Mouse (Mus musculus): ENCODE results near the gene Nt5dc1. TPM values are rescaled to one million over a fixed set of nuclear protein-coding genes. Genes with fewer than 3 reads are reported as not detected.

The Nt5dc1 gene
- polyA plus RNA-seq, 1 experiment from 2014 or later = 17.5 TPM

DNA sequence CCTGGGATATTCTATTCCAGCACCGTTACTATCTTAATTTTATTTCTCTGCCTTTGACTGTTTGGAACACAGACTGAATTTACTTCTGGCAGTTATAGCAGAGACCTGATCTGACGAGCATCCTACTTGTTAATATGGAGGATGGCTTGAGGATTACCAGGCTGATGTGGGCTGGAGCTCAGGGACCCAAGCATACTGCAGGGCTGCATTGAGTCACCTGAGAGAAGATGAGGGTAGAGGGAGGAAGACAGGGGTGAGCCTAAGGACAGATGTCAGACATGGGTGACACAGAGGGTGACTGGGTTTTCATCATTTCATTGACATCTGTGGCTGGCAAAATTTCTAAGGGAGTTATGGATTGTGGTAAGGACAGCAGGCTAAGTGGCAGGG, 101.1 kb downstream of the Nt5dc1 start:
- POLR2A ChIA-PET = no interaction called here
- no peak for ATAC-seq
- CTCF ChIA-PET = interaction anchor here (0.9 to 1.3 kb wide), 3 partner anchors 9 to 19 kb away, joined by 3 to 4 read pairs (median 4); partner anchors contain the start of gene Tspyl4
- TF ChIP-seq CTCF (IDR thresholded peaks at IDR 0.05) = no peak
- DNase-seq (ENCODE audit: low read depth, low spot score) = no peak
- H3K27me3 ChIP-seq = no peaks in the 10 kb centered on the region
- in situ Hi-C loops (cut with MboI; ENCODE audit: low pct_unique_long_range_greater_than_20kb) = no loop called here

DNA sequence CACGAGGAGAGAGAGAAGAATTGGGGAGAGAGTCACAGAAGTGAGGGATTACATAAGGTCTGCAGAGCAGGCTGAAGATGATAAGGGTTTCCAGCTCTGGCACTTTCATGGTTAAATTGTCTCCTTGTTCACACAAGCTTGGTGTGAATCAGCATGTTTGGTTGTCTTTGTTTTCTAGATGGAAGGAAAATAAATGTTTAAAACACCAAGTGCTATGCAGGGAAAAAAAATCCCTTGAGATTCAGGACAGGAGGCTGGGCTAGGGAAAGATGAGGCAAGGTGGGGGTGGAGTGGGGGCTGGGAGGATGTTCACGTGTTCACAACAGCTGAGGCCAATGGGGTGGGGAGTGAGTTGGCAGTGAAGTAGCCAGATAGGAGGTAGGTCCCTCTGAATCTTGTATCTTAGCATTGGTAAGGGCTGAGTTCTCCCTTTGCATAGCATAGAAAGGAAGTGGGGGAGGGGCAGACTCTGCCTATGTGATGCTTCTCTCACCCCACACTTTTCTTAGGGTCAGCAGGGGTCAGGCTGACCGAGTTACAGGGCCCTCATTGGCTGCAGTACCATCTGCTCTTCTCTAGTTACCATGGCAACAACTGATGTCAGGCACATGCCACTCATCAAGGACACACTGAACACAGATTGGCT, 101.7 kb downstream of the Nt5dc1 start:
- no peaks in the 10 kb centered on the region for H3K27me3 ChIP-seq
- CTCF ChIA-PET = interaction anchor here (0.9 to 1.0 kb wide), 2 partner anchors 10 to 19 kb away, joined by 4 read pairs; partner anchors contain the start of gene Tspyl4
- DNase-seq (ENCODE audit: low read depth, low spot score) = no peak
- in situ Hi-C loops (cut with MboI; ENCODE audit: low pct_unique_long_range_greater_than_20kb) = no loop called here
- POLR2A ChIA-PET = no interaction called here
- no peak for TF ChIP-seq CTCF (IDR thresholded peaks at IDR 0.05)
- no peak for ATAC-seq

DNA sequence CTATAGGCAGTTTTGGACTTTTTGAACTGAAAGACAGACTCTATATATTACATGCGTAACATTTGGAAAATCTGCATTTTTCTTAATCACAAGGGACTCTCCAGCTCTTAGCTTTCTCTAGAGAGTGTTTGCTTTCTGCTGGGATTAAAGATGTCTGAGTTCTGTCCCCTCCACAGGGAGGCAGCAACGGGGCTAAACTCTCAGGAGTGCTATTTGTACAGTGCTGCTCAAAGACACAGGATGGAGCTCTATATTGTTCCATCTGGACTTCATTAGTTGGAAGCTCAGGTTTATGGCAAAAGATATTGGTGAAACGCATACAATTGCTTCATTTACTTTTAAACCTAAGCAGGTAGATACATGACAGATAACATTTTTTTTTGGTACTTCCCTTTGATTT, 105.8 kb downstream of the Nt5dc1 start:
- DNase-seq (ENCODE audit: low read depth, low spot score) = no peak
- ChIA-PET CTCF (interaction anchor here (1.1 to 1.3 kb wide), 2 partner anchors 9 to 16 kb away, joined by 3 to 4 read pairs; no protein-coding TSS in a partner anchor), POLR2A (no interaction called here)
- no peak for TF ChIP-seq CTCF (IDR thresholded peaks at IDR 0.05)
- in situ Hi-C loops (cut with MboI; ENCODE audit: low pct_unique_long_range_greater_than_20kb) = no loop called here
- ATAC-seq = no peak
- H3K27me3 ChIP-seq = no peaks in the 10 kb centered on the region

DNA sequence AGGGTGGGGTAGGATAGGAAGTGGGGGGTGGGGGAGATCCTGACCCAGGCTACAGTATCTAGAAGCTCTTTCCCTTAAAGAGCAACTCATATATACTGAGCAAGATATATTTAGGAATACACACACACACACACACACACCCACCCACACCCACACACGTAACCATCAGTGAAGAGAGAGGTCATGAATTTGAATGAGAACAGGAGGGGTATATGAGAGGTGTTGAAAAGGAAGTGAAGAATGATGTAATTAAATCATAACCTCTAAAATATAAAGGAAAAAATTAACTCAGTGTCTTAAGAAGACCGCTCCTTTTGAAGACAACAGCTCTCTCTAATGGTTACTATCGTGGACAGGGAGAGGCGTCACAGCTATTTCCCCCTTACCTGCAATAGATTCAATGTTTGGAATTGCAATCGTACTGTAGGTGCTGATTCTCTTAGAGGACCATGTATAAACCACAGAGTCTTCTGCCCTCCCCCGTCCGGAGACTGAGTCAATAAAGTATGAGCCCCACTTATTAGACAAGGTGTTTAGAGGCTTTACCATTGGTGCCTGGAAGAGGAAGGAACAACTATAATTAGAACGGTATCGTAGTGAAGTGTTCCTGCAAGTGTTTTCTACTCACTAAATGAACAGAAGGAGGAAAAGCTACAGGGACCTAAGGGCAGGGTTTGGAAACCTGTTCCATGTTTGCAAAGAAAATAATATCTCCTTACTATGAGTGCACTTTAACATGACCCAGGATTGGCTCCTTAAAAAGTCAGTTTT, 108.3 kb downstream of the Nt5dc1 start:
- no peaks in the 10 kb centered on the region for H3K27me3 ChIP-seq
- no peak for TF ChIP-seq CTCF (IDR thresholded peaks at IDR 0.05)
- ATAC-seq (no peak), DNase-seq (ENCODE audit: low read depth, low spot score) (no peak)
- in situ Hi-C loops (cut with MboI; ENCODE audit: low pct_unique_long_range_greater_than_20kb) = no loop called here
- CTCF ChIA-PET = interaction anchor here (1.5 to 1.6 kb wide), 2 partner anchors 11 to 15 kb away, joined by 4 read pairs; no protein-coding TSS in a partner anchor
- POLR2A ChIA-PET = no interaction called here

DNA sequence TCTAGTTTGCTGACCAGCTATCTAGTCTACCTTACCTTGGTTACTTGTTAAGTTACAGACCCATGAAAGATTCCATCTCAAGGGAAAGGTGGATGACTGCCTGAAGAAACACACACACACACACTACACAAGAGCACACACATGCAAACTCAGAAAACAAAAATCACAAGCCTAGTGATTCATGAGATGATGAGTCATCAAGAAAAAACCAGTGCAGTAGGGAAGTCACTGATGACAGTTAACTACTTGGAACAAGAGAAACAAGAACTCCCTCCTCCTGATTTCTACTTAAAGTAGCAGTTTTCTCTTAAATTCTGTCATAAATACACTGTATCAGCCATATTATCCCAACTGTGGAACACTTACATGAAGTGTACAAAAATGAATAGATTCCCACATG, 111.3 kb downstream of the Nt5dc1 start:
- DNase-seq (ENCODE audit: low read depth, low spot score) (no peak), ATAC-seq (peak; percentile 60)
- POLR2A ChIA-PET = no interaction called here
- no peaks in the 10 kb centered on the region for H3K27me3 ChIP-seq
- in situ Hi-C loops (cut with MboI; ENCODE audit: low pct_unique_long_range_greater_than_20kb) = no loop called here
- CTCF ChIA-PET = interaction anchor here (1.1 kb wide), 1 partner anchor 19 kb away, joined by 3 read pairs; no protein-coding TSS in a partner anchor
- TF ChIP-seq CTCF (IDR thresholded peaks at IDR 0.05) = no peak

DNA sequence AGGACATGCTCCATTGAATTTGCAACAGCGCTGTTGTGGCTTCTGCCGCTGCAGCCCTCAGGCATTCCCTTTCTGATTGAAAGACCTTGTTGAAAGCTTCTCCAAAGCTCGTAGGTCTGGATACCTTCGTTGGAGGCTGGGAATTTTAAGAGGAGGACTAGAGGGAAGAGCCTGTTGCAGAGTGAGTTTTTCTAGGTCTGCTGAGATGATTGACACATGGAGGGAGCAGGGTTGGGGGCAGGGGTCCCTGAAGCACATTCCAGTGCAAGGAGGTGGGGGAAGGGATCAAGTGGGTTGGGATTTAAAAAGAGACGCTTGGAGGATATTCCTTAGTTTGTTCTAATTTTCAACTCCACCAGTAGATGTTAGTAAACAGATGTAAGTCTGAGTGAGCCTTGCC, 118.0 kb downstream of the Nt5dc1 start:
- H3K27me3 ChIP-seq = no peaks in the 10 kb centered on the region
- CTCF ChIA-PET = interaction anchor here (1.7 kb wide), 1 partner anchor 20 kb away, joined by 3 read pairs; no protein-coding TSS in a partner anchor
- POLR2A ChIA-PET = no interaction called here
- DNase-seq (ENCODE audit: low read depth, low spot score) = no peak
- ATAC-seq = no peak
- TF ChIP-seq CTCF (IDR thresholded peaks at IDR 0.05) = no peak
- in situ Hi-C loops (cut with MboI; ENCODE audit: low pct_unique_long_range_greater_than_20kb) = no loop called here

DNA sequence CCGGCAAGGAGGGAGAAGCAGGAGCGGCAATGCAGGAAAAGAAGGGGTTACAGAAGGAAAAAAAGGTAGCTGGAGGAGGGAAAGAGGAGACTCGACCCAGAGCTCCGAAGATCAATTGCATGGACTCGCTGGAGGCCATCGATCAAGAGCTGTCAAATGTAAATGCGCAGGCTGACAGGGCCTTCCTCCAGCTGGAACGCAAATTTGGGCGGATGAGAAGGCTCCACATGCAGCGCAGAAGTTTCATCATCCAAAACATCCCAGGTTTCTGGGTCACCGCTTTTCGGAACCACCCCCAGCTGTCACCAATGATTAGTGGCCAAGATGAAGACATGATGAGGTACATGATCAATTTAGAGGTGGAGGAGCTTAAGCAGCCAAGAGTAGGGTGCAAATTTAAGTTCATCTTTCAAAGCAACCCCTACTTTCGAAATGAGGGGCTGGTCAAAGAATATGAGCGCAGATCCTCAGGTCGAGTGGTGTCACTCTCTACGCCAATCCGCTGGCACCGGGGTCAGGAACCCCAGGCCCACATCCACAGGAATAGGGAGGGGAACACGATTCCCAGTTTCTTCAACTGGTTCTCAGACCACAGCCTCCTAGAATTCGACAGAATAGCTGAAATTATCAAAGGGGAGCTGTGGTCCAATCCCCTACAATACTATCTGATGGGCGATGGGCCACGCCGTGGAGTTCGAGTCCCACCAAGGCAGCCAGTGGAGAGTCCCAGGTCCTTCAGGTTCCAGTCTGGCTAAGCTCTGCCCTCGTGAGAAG, 120.2 kb downstream of the Nt5dc1 start:
- TF ChIP-seq CTCF (IDR thresholded peaks at IDR 0.05) = no peak
- POLR2A ChIA-PET = no interaction called here
- ATAC-seq (no peak), DNase-seq (ENCODE audit: low read depth, low spot score) (no peak)
- H3K27me3 ChIP-seq = no peaks in the 10 kb centered on the region
- CTCF ChIA-PET = interaction anchor here (1.2 to 1.6 kb wide), 4 partner anchors 19 to 263 kb away, joined by 3 to 4 read pairs (median 4); no protein-coding TSS in a partner anchor
- in situ Hi-C loops (cut with MboI; ENCODE audit: low pct_unique_long_range_greater_than_20kb) = no loop called here

DNA sequence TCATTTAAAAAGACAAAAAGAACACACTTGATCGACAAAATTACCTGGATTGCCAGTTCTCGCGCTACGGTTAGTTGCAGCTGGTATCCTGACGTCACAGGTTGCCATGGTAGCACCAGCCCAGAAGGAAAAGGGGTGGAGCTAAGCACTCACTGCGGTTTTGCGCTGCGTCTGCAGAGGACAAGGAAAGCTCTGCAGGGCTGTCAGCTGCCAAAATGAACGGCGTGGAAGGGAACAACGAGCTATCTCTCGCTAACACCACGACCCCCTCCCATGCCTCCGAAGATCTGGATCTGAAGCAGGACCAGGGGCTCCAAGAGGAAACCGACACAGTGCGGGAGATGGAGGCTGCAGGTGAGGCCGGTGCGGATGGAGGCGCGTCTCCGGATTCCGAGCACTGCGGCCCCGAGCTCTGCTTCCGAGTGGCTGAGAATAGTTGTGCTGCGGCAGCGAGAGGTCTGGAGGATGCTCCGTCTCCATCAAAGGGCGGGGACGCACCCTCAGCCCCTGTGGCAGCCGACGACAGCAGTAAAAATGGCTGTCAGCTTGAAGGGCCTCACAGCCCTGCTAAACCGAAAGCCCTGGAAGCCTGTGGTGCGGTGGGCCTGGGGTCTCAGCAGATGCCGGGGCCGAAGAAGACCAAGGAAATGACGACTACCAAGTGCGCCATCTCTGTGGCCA, 120.9 kb downstream of the Nt5dc1 start, which contains the start of gene Tspyl4:
Gene Tspyl4 (plus strand): TSS at position 144 of the 681 bp plus-strand sequence.
- ATAC-seq = peak; percentile 94
- in situ Hi-C loops (cut with MboI; ENCODE audit: low pct_unique_long_range_greater_than_20kb) = no loop called here
- ChIA-PET POLR2A (interaction anchor here (1.4 kb wide), 1 partner anchor 10 kb away, joined by 6 read pairs; no protein-coding TSS in a partner anchor), CTCF (interaction anchor here (0.9 to 1.6 kb wide), 5 partner anchors 20 to 263 kb away, joined by 3 to 4 read pairs (median 3); no protein-coding TSS in a partner anchor)
- DNase-seq (ENCODE audit: low read depth, low spot score) = peak; percentile 79
- H3K27me3 ChIP-seq = no peaks in the 10 kb centered on the region
- no peak for TF ChIP-seq CTCF (IDR thresholded peaks at IDR 0.05)

DNA sequence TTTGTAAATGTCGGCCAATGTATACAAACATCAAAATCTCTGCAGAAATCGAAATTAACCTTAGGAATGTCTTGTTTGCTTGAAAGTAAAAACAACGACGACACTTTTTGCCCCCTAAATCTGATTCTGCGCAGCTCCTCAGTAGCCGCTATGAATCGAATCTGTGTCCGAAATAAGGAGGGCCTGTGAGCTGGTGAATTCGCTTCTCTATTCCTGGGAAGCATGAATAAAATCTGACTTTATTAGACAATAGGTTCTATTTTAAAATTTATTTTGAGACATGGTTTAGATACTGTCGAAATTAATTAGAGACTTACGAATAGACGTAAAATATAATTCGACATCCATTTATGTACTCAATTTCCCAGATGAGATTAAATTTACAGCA, 121.4 kb downstream of the Nt5dc1 start:
- no peaks in the 10 kb centered on the region for H3K27me3 ChIP-seq
- ChIA-PET CTCF (interaction anchor here (0.9 to 1.6 kb wide), 4 partner anchors 20 to 31 kb away, joined by 3 to 4 read pairs (median 3); no protein-coding TSS in a partner anchor), POLR2A (interaction anchor here (1.4 kb wide), 1 partner anchor 10 kb away, joined by 6 read pairs; no protein-coding TSS in a partner anchor)
- in situ Hi-C loops (cut with MboI; ENCODE audit: low pct_unique_long_range_greater_than_20kb) = no loop called here
- DNase-seq (ENCODE audit: low read depth, low spot score) = no peak
- no peak for ATAC-seq
- no peak for TF ChIP-seq CTCF (IDR thresholded peaks at IDR 0.05)

All from Patski (cell line).